Mouse (Mus musculus): ENCODE results near the gene Bloc1s1.

The Bloc1s1 gene

GRCm38 (mm10) chr10:128923935-128924334, at the start of gene Bloc1s1:
TSS of gene Bloc1s1 (minus strand) at chr10:128924035.
- DNase-seq: no peak

GRCm38 (mm10) chr10:128972841-128973240, 49.0 kb upstream of the Bloc1s1 start:
- no peak for DNase-seq

GRCm38 (mm10) chr10:128970740-128971250, 47.0 kb upstream of the Bloc1s1 start:
- DNase-seq: no peak

GRCm38 (mm10) chr10:128968341-128968749, 44.5 kb upstream of the Bloc1s1 start:
- DNase-seq: no peak

GRCm38 (mm10) chr10:128965871-128966270, 42.0 kb upstream of the Bloc1s1 start:
- no peak for DNase-seq

- peak; percentile 65 to 86 for DNase-seq
These were observed 41.1 kb upstream of the Bloc1s1 start for GRCm38 (mm10) chr10:128964961-128965360.

GRCm38 (mm10) chr10:128960590-128961584, 37.1 kb upstream of the Bloc1s1 start, which contains the start of gene Mettl7b:
TSS of gene Mettl7b (minus strand) at chr10:128960988.
- DNase-seq: peak; percentile 73 to 78

- DNase-seq: no peak
These were observed 36.3 kb upstream of the Bloc1s1 start for GRCm38 (mm10) chr10:128960142-128960541.

- DNase-seq: peak in 1 of 2 experiments; percentile 38
These were observed 34.5 kb upstream of the Bloc1s1 start for GRCm38 (mm10) chr10:128958340-128958739.

- no peak for DNase-seq
These were observed 26.5 kb upstream of the Bloc1s1 start for GRCm38 (mm10) chr10:128950208-128950887.

- DNase-seq: no peak
These were observed 23.7 kb upstream of the Bloc1s1 start for GRCm38 (mm10) chr10:128947496-128947895.

- DNase-seq: peak; percentile 67 to 73
These were observed 21.8 kb upstream of the Bloc1s1 start for GRCm38 (mm10) chr10:128945675-128946074.

GRCm38 (mm10) chr10:128940475-128941061, 16.7 kb upstream of the Bloc1s1 start:
- DNase-seq: no peak

GRCm38 (mm10) chr10:128938974-128939373, 15.1 kb upstream of the Bloc1s1 start:
- DNase-seq: peak; percentile 43 to 83

GRCm38 (mm10) chr10:128938457-128938856, 14.6 kb upstream of the Bloc1s1 start:
- peak; percentile 92 to 96 for DNase-seq

GRCm38 (mm10) chr10:128937756-128938390, 14.0 kb upstream of the Bloc1s1 start:
- no peak for DNase-seq

GRCm38 (mm10) chr10:128935826-128936440, 12.1 kb upstream of the Bloc1s1 start:
- no peak for DNase-seq

- no peak for DNase-seq
These were observed 11.4 kb upstream of the Bloc1s1 start for GRCm38 (mm10) chr10:128934997-128935787.

- no peak for DNase-seq
These were observed 10.3 kb upstream of the Bloc1s1 start for GRCm38 (mm10) chr10:128933976-128934721.

GRCm38 (mm10) chr10:128933574-128933973, 9.7 kb upstream of the Bloc1s1 start, which contains the start of gene Itga7:
TSS of gene Itga7 (plus strand) at chr10:128933818.
- peak; percentile 59 to 78 for DNase-seq
